22 mouse cellular contexts compared by ENCODE assay signal in genomic region chr2:156084541-156084940, GRCm38 (mm10). TPM values are rescaled to one million over a fixed set of nuclear protein-coding genes. Genes with fewer than 3 reads are reported as not detected.
DNase-seq lines count a peak whose midpoint lies in the region; TF ChIP-seq lines count a peak whose summit lies in the region.
"Had no signal": no experiment of that assay in that cellular context is flagged by ENCODE, and none has a peak within 500 bp of the region (broad histone marks: within the 10 kb centered on the region; RNA-seq: fewer than 3 reads in every experiment).

No protein-coding gene starts in this region.

- TF ChIP-seq CTCF in gastrocnemius, adult 2 months (IDR thresholded peaks at IDR 0.05) = no peak
- TF ChIP-seq CTCF in left cerebral cortex, adult 2 months (IDR thresholded peaks at IDR 0.05) = no peak

- H3K27ac ChIP-seq in gastrocnemius, adult 2 months = peak overlapping the region; percentile 63
- no peak overlapping the region for H3K27ac ChIP-seq in left cerebral cortex, adult 2 months
- H3K27ac ChIP-seq: embryonic facial prominence, embryonic 10.5 days; embryonic facial prominence, embryonic 12.5 days; forebrain, embryonic 13.5 days; forebrain, embryonic 15.5 days had no signal

- DNase-seq in gastrocnemius, adult 2 months = no peak
- DNase-seq in gastrocnemius, adult 8-10 months (ENCODE audit: low spot score in 2 of 2) = no peak
- DNase-seq in 3T3-L1 (ENCODE audit: low read depth, low spot score) (peak; percentile 62), 416B (ENCODE audit: low read depth) (peak; percentile 25), NIH3T3 (ENCODE audit: low read depth) (peak; percentile 46)
- no peak for DNase-seq in embryo, embryonic 10.5 days (ENCODE audit: low spot score)
- no peak for DNase-seq in left cerebral cortex, adult 2 months (ENCODE audit: extremely low spot score in 1 of 2, low spot score in 2 of 2)
- DNase-seq: adrenal gland, adult 8-10 months; adrenal gland, postnatal 25 days; cerebellum, adult 11 months; cerebellum, adult 18-20 months; cerebellum, adult 8-10 months; cerebellum, adult 9-11 months; cerebellum, postnatal 14 days; cerebellum, postnatal 36 days; forebrain, postnatal 0 days had no signal

- no peak overlapping the region for H3K4me3 ChIP-seq in gastrocnemius, adult 2 months
- no peak overlapping the region for H3K4me3 ChIP-seq in left cerebral cortex, adult 2 months
- H3K4me3 ChIP-seq: embryonic facial prominence, embryonic 10.5 days; embryonic facial prominence, embryonic 12.5 days; forebrain, embryonic 13.5 days; forebrain, embryonic 15.5 days had no signal

- intact Hi-C loops in gastrocnemius, adult 2 months (cut with DNase I) = no loop called here
- intact Hi-C loops in left cerebral cortex, adult 2 months (cut with DNase I) = no loop called here

RNA-seq across cellular contexts. Expression of gene Spag4, which starts 19.6 kb away (rescaled TPM):
- under 1 TPM; 0.33 to 0.36 TPM for total RNA-seq in gastrocnemius, adult 2 months (2021)
- 1 to 10 TPM in 2 of 4 experiments, under 1 TPM in 1, not detected in 1; 0.83 to 1.2 (median 1.2) TPM for total RNA-seq in gastrocnemius, adult 8-10 months (2022)
- 1 to 10 TPM; 3.8 to 4.1 TPM for total RNA-seq in left cerebral cortex, adult 2 months (2021)

RNA-seq across cellular contexts. Expression of gene Cpne1, which starts 27.2 kb away (rescaled TPM):
- total RNA-seq in gastrocnemius, adult 2 months (2021) = 10 to 100 TPM in 1 of 2 experiments, 1 to 10 TPM in 1; 8.6 to 10.1 TPM
- total RNA-seq in gastrocnemius, adult 8-10 months (2022) = 10 to 100 TPM in 2 of 4 experiments, 1 to 10 TPM in 2; 5.6 to 13.2 (median 9.8) TPM
- total RNA-seq in left cerebral cortex, adult 2 months (2021) = 10 to 100 TPM; 26.3 to 33.0 TPM

RNA-seq across cellular contexts. Expression of gene Rbm12, which starts 27.2 kb away (rescaled TPM):
- 1 to 10 TPM; 4.9 to 8.1 TPM for total RNA-seq in gastrocnemius, adult 2 months (2021)
- 1 to 10 TPM; 5.8 to 8.3 (median 6.9) TPM for total RNA-seq in gastrocnemius, adult 8-10 months (2022)
- total RNA-seq in left cerebral cortex, adult 2 months (2021) = 10 to 100 TPM; 27.7 to 36.0 TPM

RNA-seq across cellular contexts. Expression of gene Fer1l4, which starts 31.8 kb away (rescaled TPM):
- not detected for total RNA-seq in gastrocnemius, adult 2 months (2021)
- not detected for total RNA-seq in gastrocnemius, adult 8-10 months (2022)
- total RNA-seq in left cerebral cortex, adult 2 months (2021) = not detected
- total RNA-seq: adrenal gland, adult 8-10 months; adrenal gland, postnatal 25 days; adrenal gland, postnatal 4 days; common myeloid progenitor, adult 5-6 weeks had no signal

RNA-seq across cellular contexts. Expression of gene Gm28036, which starts 42.4 kb away (rescaled TPM):
- total RNA-seq in gastrocnemius, adult 2 months (2021) = 1 to 10 TPM; 3.8 to 4.3 TPM
- 1 to 10 TPM; 3.5 to 5.2 (median 3.9) TPM for total RNA-seq in gastrocnemius, adult 8-10 months (2022)
- 10 to 100 TPM; 17.5 to 17.7 TPM for total RNA-seq in left cerebral cortex, adult 2 months (2021)

Comparison
In these comparisons a context has a peak if more than half of its experiments do, and no peak if none do; other contexts are left out.
1. DNase-seq: peak in 3T3-L1 (single experiment), 416B (single experiment) and NIH3T3 (single experiment); none in gastrocnemius, adult 2 months (single experiment), gastrocnemius, adult 8-10 months (0 of 2), embryo, embryonic 10.5 days (single experiment) and left cerebral cortex, adult 2 months (0 of 2).